Mouse (Mus musculus): ENCODE results near the gene Cspg4.
"Not testable (repeated sequence)": the region's sequence is repeated elsewhere in the genome, so short reads cannot be mapped to it uniquely, and the experiment has no call there.

Gene Cspg4

DNA sequence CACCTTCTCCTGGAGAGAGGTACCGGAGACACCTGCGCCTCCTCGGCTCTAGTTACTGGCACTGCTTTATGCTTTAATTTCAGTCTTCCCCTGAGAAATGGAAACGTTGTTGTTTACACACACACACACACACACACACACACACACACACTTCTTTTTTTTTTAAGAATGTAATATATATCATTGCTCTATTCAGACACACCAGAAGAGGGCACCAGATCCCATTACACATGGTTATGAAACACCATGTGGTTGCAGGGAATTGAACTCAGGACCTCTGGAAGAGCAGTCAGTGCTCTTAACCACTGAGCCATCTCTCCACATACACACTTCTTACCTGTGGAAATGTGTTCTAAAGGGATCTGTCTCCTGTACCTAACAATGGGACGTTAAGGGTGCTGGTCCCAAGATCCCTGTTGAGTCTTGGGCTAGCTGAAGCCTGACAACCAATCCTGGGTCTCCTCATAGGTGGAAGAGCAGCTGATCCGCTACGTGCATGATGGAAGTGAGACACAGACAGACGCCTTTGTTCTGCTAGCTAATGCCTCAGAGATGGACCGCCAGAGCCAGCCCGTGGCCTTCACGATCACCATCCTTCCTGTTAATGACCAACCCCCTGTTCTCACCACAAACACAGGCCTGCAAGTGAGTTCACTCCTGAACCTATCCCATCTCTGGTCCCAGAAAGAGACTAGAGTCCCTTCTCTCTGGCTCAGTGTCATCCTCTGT lies 25.9 kb downstream of the Cspg4 start:
- in situ Hi-C loops (cut with MboI, MseI): no loop called here

DNA sequence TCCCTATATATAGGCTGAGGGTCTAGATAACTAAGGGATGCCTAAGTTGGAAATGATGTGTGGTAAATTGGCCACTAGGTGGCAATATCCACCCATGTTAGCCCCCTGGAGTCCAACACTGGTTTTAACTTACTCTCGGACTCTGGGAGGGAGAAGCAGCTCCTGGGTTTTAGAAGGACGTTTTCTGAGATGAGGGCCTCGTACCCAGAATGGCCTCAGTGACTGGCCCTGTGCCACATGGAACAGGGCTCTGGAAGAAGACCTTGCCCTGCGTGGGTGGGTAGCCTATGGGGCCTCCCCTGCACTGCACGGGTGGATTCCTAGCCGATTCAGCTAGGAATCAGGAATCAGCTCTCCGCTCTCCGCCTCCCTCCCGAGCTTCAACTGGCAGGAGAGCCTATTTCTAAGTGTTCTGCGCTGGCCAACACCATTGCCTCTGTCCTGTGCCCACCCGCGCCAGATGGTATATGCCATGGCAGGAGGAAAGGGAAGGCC lies 26.7 kb downstream of the Cspg4 start:
- in situ Hi-C loops (cut with MboI, MseI): no loop called here

DNA sequence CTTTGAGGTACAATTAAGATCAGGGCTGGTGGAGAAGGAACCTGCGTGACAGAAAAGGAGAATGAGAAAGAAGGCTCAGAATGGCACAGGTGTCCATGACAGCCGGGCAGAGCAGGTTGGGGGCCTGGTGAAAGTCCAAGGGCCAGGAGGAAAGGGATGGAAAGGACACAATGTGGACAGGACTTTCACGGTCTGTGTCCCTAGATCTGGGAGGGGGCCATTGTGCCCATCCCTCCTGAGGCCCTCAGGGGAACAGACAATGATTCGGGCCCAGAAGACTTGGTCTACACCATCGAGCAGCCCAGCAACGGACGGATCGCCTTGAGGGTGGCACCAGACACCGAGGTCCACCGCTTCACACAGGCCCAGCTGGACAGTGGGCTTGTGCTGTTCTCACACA lies 27.3 kb downstream of the Cspg4 start:
- in situ Hi-C loops (cut with MboI, MseI): no loop called here

DNA sequence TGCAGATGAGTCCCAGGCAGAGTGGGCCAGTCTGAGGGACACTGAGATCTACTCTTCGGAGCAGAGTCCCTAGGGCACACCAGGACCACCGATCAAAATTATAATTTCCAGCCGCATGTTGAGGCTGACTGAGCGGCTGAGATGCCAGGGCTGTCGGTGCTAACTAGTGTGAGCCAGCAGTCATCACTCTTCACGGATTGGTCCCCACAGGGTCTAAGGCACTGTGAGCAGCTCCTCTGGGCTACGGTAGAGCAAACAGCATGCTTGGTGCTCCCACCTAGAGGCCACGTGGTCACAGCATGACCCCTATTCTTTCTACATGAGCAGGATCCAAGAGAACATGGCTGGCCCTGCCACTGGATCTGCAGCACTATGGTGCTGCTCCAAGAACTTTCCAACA lies 28.5 kb downstream of the Cspg4 start:
- in situ Hi-C loops (cut with MboI, MseI): no loop called here

DNA sequence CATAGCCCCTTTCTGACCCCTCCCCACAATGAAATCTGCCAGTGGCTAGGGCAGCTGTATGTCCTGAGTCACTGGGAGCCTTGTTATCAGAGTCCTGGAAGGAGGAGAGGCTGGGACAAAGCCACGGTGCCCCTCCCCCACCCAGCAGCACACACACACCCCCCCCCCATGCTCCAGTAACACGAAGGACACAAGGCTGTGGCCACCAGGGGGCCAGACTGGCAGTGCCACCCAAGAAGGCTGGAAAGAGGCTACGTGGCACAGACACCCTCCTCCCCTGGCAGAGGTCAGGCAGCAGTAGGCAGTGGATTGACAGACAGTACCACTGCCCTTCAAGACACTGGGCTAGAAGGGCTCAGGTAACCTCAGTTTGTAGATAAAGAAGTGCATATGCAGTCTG lies 29.2 kb downstream of the Cspg4 start:
- in situ Hi-C loops (cut with MboI, MseI): no loop called here

DNA sequence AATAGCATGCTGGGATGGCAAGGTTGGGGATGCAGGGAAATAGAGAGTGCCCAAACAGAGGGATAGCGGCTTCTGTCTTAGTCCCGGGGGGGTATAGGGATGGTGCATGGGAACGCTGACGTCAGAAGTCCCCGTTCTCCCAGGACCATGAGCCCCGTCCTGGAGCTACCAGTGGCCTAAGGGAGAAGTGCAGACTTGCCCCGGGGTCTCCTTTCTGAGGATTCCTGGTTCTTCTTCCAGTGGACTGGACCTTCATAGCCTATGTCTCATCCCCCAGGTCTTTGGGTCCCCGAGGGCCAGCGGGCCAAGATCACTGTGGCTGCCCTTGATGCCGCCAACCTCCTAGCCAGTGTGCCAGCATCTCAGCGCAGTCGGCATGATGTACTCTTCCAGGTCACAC lies 31.9 kb downstream of the Cspg4 start:
- in situ Hi-C loops (cut with MboI, MseI): no loop called here

DNA sequence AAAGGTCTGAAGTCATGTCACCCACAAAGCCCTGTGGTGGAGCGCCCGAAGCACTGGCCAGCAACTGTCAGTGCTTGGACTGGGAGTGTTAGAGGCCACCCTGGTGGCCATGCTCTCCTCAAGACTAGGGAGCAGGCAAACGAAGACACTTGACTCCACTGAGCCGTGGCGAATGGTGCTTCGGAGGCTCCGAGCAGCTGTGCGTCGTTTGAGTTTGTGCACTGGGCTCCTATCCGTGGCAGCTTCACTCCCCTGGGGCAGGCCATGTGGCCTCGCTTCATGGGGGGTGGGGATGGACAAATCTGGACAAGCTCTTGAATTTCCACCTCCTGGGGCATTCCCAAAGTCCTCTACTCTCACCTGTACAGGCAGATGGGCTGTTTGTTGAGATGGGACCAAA lies 34.6 kb downstream of the Cspg4 start:
- in situ Hi-C loops (cut with MboI, MseI): no loop called here

DNA sequence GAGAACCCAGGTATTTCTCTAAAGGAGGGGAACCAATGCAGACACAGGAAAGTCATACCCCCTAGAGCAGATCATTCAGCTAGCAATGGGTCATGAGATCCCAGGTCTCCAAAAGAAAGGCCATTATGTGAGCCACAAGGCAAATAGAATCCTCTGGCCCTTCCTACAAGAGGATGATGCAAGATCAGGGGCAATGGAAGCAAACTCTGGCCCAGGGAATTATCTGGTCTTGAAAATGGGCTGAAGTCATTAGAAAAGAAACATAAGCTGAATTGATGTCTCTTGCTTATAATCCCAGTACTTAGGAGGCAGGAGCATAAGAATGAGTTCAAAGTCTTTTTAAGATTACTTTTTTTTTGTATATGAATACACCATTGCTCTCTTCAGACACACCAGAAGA lies 35.2 kb downstream of the Cspg4 start:
- in situ Hi-C loops (cut with MboI, MseI): no loop called here

DNA sequence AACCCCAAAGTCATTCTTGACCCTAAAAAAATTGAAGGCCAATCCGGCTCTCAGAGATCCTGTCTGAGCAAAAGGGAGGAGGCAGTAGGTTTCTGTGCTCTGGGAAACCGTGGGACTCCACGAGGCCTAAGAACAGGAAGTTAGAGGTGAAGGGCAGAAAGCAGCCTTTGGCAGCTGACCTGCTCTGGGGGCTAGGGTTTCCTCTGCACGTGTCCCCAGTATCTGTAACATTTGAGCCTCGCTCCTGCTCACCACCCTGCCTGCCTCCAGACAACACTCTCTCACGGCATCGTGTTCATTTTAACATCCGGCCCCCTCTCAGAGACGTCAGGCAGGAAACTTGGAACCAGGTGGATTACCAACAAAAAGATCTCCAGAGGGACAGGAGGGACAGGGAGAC lies 35.7 kb downstream of the Cspg4 start:
- in situ Hi-C loops (cut with MboI, MseI): no loop called here

DNA sequence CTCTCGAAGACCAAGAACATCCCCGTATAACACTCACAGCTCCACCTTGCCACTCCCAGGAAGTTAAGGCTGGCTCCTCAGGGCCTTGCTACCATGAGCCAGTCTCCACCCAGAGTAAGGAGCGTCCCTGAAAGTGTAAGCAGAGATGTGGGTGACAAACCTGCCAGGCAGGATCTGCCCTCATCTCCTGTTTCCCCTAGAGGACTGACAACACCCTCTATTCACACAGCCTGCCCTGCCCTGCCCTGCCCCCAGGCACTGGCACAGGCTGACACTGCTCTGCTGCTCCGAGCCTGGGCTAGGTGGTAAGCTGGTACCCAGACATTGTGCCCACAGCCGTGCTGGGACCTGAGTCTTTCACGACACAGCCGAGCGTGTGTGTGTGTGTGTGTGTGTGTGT lies 36.4 kb downstream of the Cspg4 start:
- in situ Hi-C loops (cut with MboI, MseI): no loop called here

DNA sequence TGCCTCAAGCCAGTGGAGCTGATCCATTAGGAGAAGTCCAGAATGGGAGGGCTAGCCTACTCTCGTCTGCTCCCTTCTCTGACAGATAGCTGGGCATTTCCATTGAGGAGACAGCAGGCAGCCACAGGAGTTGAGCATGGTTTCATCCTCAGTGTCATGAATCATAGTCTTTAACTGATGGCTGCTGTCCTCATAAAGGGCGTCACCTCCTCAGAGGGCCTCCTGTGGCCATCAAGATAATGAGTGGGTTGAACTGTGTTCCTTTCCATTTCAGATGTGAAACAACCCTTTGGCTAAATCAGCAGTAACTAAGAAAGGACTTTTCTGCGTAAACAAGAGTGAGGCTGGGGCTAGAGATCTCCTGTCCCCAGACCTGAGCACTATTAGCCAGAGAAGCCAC lies 38.8 kb downstream of the Cspg4 start:
- in situ Hi-C loops (cut with MboI, MseI): no loop called here

DNA sequence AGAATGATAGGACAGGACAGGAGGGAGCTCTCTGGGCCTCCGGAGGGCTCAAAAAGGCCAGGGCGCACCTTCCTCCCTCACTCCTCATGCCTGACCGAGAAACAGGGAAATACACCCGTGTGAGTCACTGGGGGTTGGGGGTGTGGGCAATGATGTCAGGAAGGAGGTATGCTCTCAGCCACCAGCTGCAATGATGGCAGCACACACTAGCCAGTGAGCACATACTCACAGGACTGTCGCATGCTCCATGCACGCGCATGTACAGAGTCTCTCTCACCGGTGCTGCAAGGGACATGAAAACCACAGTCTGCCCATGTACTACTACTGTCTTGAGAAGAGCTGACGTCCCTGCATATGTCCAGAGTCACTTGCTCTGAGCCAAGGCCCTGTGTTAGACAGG lies 42.7 kb downstream of the Cspg4 start:
- in situ Hi-C loops (cut with MboI, MseI): no loop called here

DNA sequence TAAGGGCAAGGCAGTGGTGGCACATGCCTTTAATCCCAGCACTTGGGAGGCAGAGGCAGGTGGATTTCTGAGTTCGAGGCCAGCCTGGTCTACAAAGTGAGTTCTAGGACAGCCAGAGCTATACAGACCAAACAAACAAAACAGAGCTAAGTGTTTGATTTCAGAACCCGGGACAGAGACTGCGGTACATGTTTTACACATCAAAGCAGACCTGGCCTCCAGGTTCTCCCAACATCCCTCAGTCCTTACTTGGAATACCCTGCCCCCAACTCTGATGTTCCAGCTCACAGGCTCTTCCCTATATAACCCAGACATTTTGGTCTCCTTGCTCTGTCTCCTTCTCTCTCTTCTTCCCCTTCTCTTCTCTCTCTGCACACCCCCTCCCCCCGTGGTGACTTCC lies 45.2 kb downstream of the Cspg4 start:
- in situ Hi-C loops (cut with MboI, MseI): not testable (repeated sequence)

DNA sequence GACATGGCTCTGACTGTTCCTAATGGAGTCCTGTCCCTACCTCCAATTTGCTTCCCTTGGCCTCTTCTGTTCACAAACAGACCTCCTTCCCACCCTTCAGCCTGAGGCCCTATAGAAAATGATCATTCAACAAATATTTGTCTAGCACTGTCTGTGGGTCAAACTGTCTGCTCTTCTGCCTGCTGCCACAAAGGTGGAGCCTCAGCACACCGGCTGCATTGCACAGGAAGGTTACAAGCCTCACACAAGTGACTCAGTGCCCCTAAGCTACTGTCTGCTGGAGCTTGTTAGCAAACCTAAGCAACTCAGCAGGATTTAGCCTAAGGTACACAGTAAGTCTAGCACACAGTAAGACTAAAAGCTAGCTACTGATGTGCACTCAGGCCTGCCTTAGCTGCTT lies 46.2 kb downstream of the Cspg4 start:
- in situ Hi-C loops (cut with MboI, MseI): no loop called here

DNA sequence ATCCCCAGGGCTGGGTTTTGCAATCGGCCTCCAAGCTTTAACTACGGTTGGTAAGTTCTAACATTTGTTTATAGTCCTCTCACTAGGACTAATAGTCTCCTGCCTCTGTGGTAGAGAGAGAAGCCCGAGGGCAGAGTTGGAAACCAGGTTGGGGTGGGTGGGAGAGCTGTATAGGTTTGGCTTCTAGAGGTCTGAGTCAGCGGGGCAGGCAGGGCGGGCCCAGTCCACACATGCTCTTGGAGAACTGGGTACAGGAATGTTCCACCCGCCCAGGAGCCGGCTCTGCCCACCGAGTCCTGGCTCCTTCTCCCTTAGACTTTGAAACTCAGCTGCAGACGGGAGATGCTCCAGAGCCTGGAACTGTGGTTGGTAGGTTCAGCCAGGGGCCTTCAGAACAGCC lies 49.2 kb downstream of the Cspg4 start:
- in situ Hi-C loops (cut with MboI, MseI): no loop called here

DNA sequence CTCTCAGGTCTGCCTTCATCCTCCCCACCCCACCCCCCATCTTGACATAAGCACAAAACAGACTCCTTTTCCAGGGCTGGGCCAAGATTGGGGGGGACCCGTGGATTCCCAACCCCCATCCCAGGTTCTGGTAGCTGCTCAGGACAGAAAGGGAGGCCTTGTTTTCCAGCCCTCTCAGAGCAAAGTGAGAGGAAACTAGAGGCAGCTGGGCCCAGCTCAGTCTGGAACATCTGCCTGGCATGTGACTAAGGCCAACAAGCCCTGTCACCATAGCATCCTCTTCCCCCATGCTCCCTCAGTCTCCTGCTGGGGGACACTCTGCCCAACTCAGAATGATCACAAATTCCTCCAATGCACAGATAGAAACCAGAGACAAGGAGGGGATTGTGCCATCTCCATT lies 50.3 kb downstream of the Cspg4 start:
- in situ Hi-C loops (cut with MboI, MseI): no loop called here

DNA sequence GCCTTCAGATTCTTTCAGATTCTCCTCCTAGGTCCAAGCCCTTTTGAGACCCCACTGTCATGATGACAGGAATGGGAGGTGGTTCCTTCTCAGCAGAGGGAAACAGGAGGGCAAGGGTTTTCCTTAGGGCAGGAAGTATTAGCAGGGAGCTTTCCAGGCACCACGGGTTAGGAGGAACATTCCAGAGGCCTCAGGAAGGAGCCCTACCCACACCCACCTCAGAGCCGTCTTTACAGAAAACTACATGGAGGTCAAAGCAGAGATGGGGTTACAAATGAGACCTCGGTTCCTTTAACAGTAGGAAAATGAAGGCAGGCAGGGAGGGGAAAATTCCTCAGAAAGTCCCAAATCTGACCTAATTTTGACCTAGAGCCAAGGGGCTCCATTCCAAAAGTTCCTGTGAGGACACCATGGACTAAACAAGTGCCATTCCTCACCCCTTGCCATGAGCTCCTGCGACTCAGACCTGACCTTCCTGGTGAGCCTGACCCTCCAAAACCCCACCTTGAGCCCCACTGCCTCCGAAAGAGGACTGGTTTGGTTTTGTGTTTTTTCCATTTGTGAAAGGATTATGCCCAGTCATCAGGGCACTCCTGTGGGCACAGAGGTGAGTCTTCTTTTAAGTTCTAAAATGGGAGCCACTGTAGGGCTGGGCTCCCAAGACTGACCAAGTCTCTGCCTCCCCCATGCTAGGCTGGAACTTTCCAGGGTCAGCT lies 51.0 kb downstream of the Cspg4 start:
- in situ Hi-C loops (cut with MboI, MseI): no loop called here

DNA sequence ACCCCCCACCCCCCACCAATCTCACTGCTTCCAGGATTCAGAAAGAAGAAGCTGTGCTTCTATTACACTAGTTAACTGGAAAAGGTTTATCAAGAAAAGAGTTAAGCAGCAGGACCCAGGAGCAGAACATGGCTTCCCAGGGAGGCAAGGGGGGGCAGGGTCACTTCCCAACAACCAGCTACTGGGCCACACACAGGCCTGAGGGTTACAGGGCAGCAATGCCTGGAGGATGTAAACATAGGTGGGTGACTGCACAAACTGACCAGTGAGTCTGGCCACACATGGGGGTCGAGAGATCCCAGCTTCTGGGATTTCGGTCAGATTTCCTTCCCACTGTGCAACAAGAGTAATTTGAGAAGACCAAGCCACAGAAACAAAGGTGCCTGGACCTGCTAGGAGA lies 52.3 kb downstream of the Cspg4 start:
- in situ Hi-C loops (cut with MboI, MseI): no loop called here

DNA sequence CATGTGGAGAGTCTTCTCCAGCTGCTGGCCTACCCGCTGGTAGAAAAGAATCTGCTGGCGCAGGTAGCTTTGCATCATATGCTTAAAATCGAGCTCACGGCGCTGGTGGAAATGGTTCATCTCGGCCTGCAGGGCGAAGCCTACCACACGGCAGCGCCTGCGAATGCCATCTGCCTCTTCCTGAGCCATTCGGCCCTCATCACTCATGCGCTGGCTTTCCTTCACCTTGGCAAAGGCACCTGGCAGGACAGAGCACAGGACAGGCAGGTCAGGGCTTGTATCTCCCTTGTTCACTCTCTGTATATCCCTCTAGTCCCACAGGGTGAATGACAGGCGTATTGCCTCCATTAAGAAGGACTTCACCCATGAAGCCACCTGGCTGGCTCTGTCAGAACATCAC lies 53.6 kb downstream of the Cspg4 start:
- in situ Hi-C loops (cut with MboI, MseI): no loop called here

DNA sequence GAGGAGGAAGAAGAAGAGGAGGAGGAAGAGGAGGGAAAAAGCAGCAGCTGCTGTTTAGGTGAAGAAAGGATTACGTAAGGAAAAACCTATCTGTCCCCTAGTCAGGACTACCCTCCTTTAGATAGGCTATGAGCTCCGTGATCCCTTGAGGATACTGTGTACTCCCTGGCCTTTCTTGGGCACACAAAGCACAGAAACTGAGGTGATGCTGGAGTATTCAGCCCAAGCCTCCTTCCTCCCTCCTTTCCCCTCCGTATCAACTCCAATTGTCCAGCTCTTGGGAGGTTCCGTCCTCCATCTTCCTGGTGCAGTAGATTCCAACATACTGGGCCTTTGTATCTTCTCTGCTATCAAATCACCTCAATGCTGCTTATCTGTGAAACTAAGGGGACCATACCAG lies 57.9 kb downstream of the Cspg4 start:
- in situ Hi-C loops (cut with MboI, MseI): no loop called here

DNA sequence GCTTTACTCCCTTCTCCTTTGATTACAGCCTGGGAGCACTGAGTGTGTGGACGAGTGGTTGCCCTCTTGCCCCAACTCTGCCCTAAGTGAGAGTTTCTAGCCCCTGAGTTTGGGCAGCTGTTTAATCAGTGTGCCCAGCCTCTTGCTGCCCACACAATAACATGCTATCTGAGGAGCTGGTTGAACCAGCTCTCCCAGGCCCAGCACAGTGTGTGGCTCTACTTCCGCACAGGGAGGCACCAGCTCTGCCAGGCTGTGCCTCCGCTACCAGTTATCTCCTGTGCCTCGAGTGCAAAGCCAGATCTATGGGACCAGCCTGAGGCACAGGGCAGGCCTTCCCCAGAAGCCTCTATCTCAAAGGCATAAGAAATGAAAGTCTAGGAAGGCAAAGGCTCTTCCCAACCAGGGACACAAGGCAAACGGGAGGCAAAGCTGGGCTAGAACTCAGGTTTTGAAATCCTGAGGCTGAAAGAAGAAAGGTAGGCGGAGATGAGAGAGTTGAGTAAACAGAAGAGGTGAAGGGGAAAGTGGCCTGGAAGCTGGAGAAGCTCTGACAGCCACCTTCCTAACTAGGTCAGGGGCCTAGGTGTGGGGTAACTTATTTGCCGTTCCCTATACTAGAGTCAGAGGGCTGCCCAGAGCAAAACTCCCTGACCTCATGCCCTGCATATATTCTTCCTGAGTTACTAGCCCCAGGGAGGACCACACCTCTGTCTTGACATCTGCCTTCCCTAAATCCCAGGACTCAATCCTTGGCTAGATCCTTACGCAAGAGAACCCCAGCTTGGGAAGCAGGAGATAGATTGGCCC lies 59.2 kb downstream of the Cspg4 start:
- in situ Hi-C loops (cut with MboI, MseI): no loop called here

DNA sequence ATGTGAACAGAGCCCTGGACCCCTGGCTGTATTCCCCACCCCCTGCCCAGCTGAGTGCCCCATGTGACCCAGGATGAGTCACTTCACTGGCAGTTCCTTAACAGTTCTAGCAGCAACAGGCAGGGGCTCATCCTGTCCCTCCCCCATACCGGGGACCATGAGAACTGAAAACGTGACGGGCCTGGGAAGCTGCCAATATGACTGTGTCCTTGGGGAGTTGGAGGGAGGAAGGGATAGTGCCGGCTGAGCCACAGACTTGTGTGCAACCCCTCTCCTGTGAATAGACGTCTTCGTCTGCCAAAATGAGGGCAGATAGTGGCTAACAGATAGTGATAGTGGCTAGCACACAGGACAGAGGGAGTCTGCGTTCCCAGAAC lies 59.8 kb downstream of the Cspg4 start:
- in situ Hi-C loops (cut with MboI, MseI): loop anchor here (5.0 kb wide), 1 partner anchor 213 kb away; no protein-coding TSS in a partner anchor

Data from T-helper 2 cell (primary cell).